Mouse (Mus musculus) CH12.LX (cell line): ENCODE results near the gene Ppp1r12a. TPM values are rescaled to one million over a fixed set of nuclear protein-coding genes. Genes with fewer than 3 reads are reported as not detected.

Experiments
- DNase-seq: peaks from one replicate; pipeline ENCODE4 v3.0.0-alpha.2; 2013; ENCODE audit errors: extremely low read depth
- H3K27ac ChIP-seq: 2 replicates; pipeline ENCODE4 v1.5.1; 2012; ENCODE audit warnings: low read depth, mild to moderate bottlenecking, control low read depth, moderate library complexity; ENCODE audit not compliant: insufficient read depth
- H3K27me3 ChIP-seq: replicated peaks from 2 replicates; pipeline ENCODE3; 2012; ENCODE audit warnings: inconsistent platforms
- H3K36me3 ChIP-seq, 2 experiments: replicated peaks in 1 of 2; 2 replicates each; pipeline versions ENCODE3 to v1.6.1; 2012; ENCODE audit warnings: inconsistent platforms in 1 of 2, low read length in 1 of 2, mild to moderate bottlenecking in 1 of 2, mixed read lengths in 1 of 2, moderate library complexity in 1 of 2; ENCODE audit not compliant: control insufficient read depth in 1 of 2, insufficient read depth in 1 of 2
- H3K4me1 ChIP-seq, 2 experiments: 2 replicates each; pipeline ENCODE4 v1.6.1; 2012; ENCODE audit warnings: inconsistent platforms in 1 of 2, moderate library complexity in 1 of 2; ENCODE audit not compliant: insufficient read depth in 2 of 2, control insufficient read depth in 1 of 2
- H3K4me2 ChIP-seq: 2 replicates; pipeline ENCODE4 v1.6.1; 2012; ENCODE audit warnings: low read depth, mild to moderate bottlenecking, control low read depth; ENCODE audit not compliant: poor library complexity, insufficient read depth, severe bottlenecking
- H3K4me3 ChIP-seq, 3 experiments: fragments of 150-350 bp in 1 of 3; sonication (generic) in 1 of 3; replicated peaks in 1 of 3; 2 replicates each; pipeline versions ENCODE3 to v1.5.1; 2011 to 2012; ENCODE audit warnings: low read depth in 2 of 3, low read length in 2 of 3, mild to moderate bottlenecking in 2 of 3, moderate library complexity in 2 of 3, control low read depth in 1 of 3, improper control_type of control experiment in 1 of 3, inconsistent platforms in 1 of 3, mixed read lengths in 1 of 3; ENCODE audit not compliant: poor library complexity in 1 of 3
- H3K79me2 ChIP-seq: replicated peaks from 2 replicates; pipeline ENCODE4 v1.6.1; 2012; ENCODE audit warnings: mild to moderate bottlenecking, moderate library complexity; ENCODE audit not compliant: control insufficient read depth, poor library complexity, insufficient read depth, severe bottlenecking; ENCODE audit errors: extremely low read depth
- H3K9ac ChIP-seq: 2 replicates; pipeline ENCODE4 v1.6.1; 2012; ENCODE audit warnings: low read depth, mild to moderate bottlenecking, control low read depth, moderate library complexity; ENCODE audit not compliant: insufficient read depth
- H3K9me3 ChIP-seq: replicated peaks from 2 replicates; pipeline ENCODE3; 2012; ENCODE audit warnings: low read length, inconsistent platforms, mixed read lengths
- CHD1 ChIP-seq: IDR thresholded peaks from 2 replicates; pipeline ENCODE4 v1.6.1; 2012; ENCODE audit warnings: low read depth, low read length, improper control_type of control experiment, inconsistent platforms
- CHD2 ChIP-seq: IDR thresholded peaks from 2 replicates; pipeline ENCODE4 v1.6.1; 2011; ENCODE audit warnings: low read length, improper control_type of control experiment
- E2F4 ChIP-seq: IDR thresholded peaks from 2 replicates; pipeline ENCODE4 v1.6.1; 2011; ENCODE audit warnings: low read depth, low read length, improper control_type of control experiment; ENCODE audit not compliant: insufficient replicate concordance
- ELF1 ChIP-seq: IDR thresholded peaks from 2 replicates; pipeline ENCODE4 v1.6.1; 2014; ENCODE audit warnings: low read depth, mild to moderate bottlenecking, inconsistent platforms, low read length, improper control_type of control experiment
- EP300 ChIP-seq: IDR thresholded peaks from 2 replicates; pipeline ENCODE4 v1.6.1; 2011; ENCODE audit warnings: low read length, improper control_type of control experiment
- ETS1 ChIP-seq: conservative IDR thresholded peaks from 2 replicates; pipeline ENCODE4 v1.6.1; 2012; ENCODE audit warnings: low read depth, mild to moderate bottlenecking, inconsistent platforms, low read length, improper control_type of control experiment, moderate library complexity
- GABPA ChIP-seq: IDR thresholded peaks from 2 replicates; pipeline ENCODE4 v1.6.1; 2012; ENCODE audit warnings: low read depth, low read length, improper control_type of control experiment, inconsistent platforms; ENCODE audit not compliant: insufficient replicate concordance
- JUN ChIP-seq: IDR thresholded peaks from 2 replicates; pipeline ENCODE4 v1.6.1; 2011; ENCODE audit warnings: low read depth, mild to moderate bottlenecking, low read length, improper control_type of control experiment, moderate library complexity; ENCODE audit not compliant: insufficient read depth
- MAFK ChIP-seq: IDR thresholded peaks from 2 replicates; pipeline ENCODE4 v1.6.1; 2011; ENCODE audit warnings: low read length, improper control_type of control experiment; ENCODE audit not compliant: insufficient replicate concordance
- MYC ChIP-seq: IDR thresholded peaks from 2 replicates; pipeline ENCODE4 v1.6.1; 2011; ENCODE audit warnings: low read depth, mild to moderate bottlenecking, improper control_type of control experiment, low read length
- NRF1 ChIP-seq: IDR thresholded peaks from 2 replicates; pipeline ENCODE4 v1.6.1; 2014; ENCODE audit warnings: low read depth, mild to moderate bottlenecking, inconsistent platforms, low read length, improper control_type of control experiment, moderate library complexity
- PAX5 ChIP-seq: IDR thresholded peaks from 2 replicates; pipeline ENCODE4 v1.6.1; 2012; ENCODE audit warnings: low read length, inconsistent platforms, mixed read lengths
- POLR2A ChIP-seq: IDR thresholded peaks from 2 replicates; pipeline ENCODE4 v1.6.1; 2011; ENCODE audit warnings: low read depth, mild to moderate bottlenecking, improper control_type of control experiment, low read length
- RAD21 ChIP-seq: IDR thresholded peaks from 2 replicates; pipeline ENCODE4 v1.6.1; 2011; ENCODE audit warnings: low read depth, mild to moderate bottlenecking, low read length, improper control_type of control experiment, moderate library complexity
- RCOR1 ChIP-seq: conservative IDR thresholded peaks from 2 replicates; pipeline ENCODE4 v1.6.1; 2012; ENCODE audit warnings: low read depth, mild to moderate bottlenecking, inconsistent platforms, low read length, improper control_type of control experiment
- TBP ChIP-seq: conservative IDR thresholded peaks from 2 replicates; pipeline ENCODE4 v1.6.1; 2011; ENCODE audit warnings: low read depth, low read length, improper control_type of control experiment
- UBTF ChIP-seq: IDR thresholded peaks from 2 replicates; pipeline ENCODE4 v1.6.1; 2012; ENCODE audit warnings: low read depth, mild to moderate bottlenecking, inconsistent platforms, low read length, improper control_type of control experiment, moderate library complexity
- ZC3H11A ChIP-seq: IDR thresholded peaks from 2 replicates; pipeline ENCODE4 v1.6.1; 2012; ENCODE audit warnings: low read depth, mild to moderate bottlenecking, inconsistent platforms, low read length, improper control_type of control experiment
- ZNF384 ChIP-seq: IDR thresholded peaks from 2 replicates; pipeline ENCODE4 v1.6.1; 2012; ENCODE audit warnings: low read depth, low read length, improper control_type of control experiment, inconsistent platforms
- dilution Hi-C: fragments of 300-500 bp; cut with MboI; formaldehyde crosslinking; loops from 2 replicates; pipeline ENCODE4 v1.14.3; 2020; ENCODE audit warnings: low sequenced_read_pairs; ENCODE audit not compliant: extremely low pct_unique_long_range_greater_than_20kb, extremely low pct_ligation_motif_present
- in situ Hi-C: fragments of 300-500 bp; cut with MboI; formaldehyde crosslinking; loops from 3 replicates; pipeline ENCODE4 v1.14.3; 2019; ENCODE audit warnings: low sequenced_read_pairs, low pct_ligation_motif_present, low pct_unique_long_range_greater_than_20kb, mixed read lengths
- polyA plus RNA-seq: library from polyadenylated mRNA; unstranded; fragments of >175 nt; gene quantifications from 2 replicates; pipeline ENCODE4 v1.2.1, GENCODE M21; 2012; ENCODE audit warnings: low read depth; ENCODE audit not compliant: insufficient read length
- total RNA-seq, 2 experiments: library from RNA; depleted of rRNA; stranded (reverse); fragments of 300-350 nt in 1 of 2; fragments of >200 nt in 1 of 2; gene quantifications; 2 replicates each; pipeline ENCODE4 v1.2.3; 2012 to 2014

Gene Ppp1r12a
- total and polyA plus RNA-seq, 3 experiments, result 34.4 to 70.8 (median 60.0) TPM

DNA sequence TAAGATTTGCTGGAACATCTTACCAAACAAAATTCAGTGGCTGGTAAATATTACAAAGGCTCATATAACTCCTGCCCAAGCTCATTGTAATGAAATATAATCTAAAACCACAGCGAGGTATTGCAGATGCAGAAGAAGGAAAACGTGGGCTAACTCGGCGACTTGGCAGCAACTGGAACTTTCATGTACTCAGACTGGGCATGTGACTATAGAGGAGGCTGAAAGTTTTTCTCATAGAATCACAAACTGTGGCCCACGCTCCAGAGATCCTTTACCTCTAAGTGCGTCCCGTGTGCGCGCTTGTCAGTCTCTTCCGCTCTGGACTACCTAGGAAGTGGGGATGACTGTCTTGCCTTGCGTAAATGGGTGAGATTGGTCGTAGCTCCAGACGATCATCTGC lies 128.1 kb downstream of the Ppp1r12a start (continued):
- no peak for TF ChIP-seq ZC3H11A

GRCm38 (mm10) chr10:108291688-108292471 lies 129.9 kb downstream of the Ppp1r12a start:
- no peak for DNase-seq
- H3K4me2 ChIP-seq, result no peak overlapping the region

DNA sequence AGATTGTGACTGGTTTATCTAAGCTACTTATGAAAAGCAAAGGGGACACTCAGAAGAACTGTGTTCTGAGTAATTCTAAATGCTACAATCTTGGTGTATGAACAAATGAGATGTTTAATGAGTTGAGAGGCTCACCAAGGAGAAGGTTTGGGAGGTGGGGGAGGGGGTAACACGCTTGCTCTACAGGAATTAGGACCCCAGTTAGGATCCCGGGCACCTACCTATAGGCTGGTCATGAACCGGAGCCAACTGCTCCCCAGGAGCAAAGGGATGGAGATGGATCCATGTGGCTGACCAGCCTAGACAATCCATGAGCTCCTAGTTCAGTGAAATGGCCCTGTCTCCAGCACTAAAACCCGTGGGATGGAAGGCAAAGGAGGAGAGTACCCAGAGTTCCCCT lies 130.7 kb downstream of the Ppp1r12a start:
- Histone ChIP-seq H3K79me2 (no peaks in the 10 kb centered on the region), H3K4me2 (no peak overlapping the region), H3K27ac (no peak overlapping the region), H3K36me3 (no peaks in the 10 kb centered on the region), H3K9me3 (no peaks in the 10 kb centered on the region), H3K27me3 (no peaks in the 10 kb centered on the region), H3K4me1 (no peaks in the 10 kb centered on the region), H3K4me3 (no peak overlapping the region), H3K9ac (no peak overlapping the region)
- in situ Hi-C loops (loop anchor here (25.0 kb wide), 2 partner anchors 245 to 355 kb away; no protein-coding TSS in a partner anchor), dilution Hi-C loops (no loop called here)
- no peak for DNase-seq
- TF ChIP-seq ELF1 (no peak), UBTF (no peak), RAD21 (no peak), ZNF384 (no peak), NRF1 (no peak), PAX5 (no peak), MYC (no peak), RCOR1 (no peak), MAFK (no peak), POLR2A (no peak), JUN (no peak), ETS1 (no peak), CHD2 (no peak), CHD1 (no peak), E2F4 (no peak), TBP (no peak)

More at GRCm38 (mm10) chr10:108291688-108292471, 129.9 kb downstream of the Ppp1r12a start:
- dilution Hi-C loops, result no loop called here
- in situ Hi-C loops, result loop anchor here (25.0 kb wide), 2 partner anchors 245 to 355 kb away; no protein-coding TSS in a partner anchor
- Histone ChIP-seq H3K27me3 (no peaks in the 10 kb centered on the region), H3K79me2 (no peaks in the 10 kb centered on the region)
- TF ChIP-seq EP300, result no peak
- TF ChIP-seq GABPA, result no peak
- TF ChIP-seq MAFK, result no peak
- TF ChIP-seq, all 38 proteins: peak for 0
- no peaks in the 10 kb centered on the region for H3K4me1 ChIP-seq
- no peaks in the 10 kb centered on the region for H3K36me3 ChIP-seq
- H3K27ac ChIP-seq, result no peak overlapping the region
- no peak overlapping the region for H3K4me3 ChIP-seq
- no peak overlapping the region for H3K9ac ChIP-seq
- H3K9me3 ChIP-seq, result no peaks in the 10 kb centered on the region
